Mouse (Mus musculus): ENCODE data around the gene Necab2.

- TF ChIP-seq POLR2A (IDR thresholded peaks at IDR 0.05; ENCODE audit: borderline replicate concordance, low read depth, low read length): no peak
- no peak for TF ChIP-seq CTCF (IDR thresholded peaks at IDR 0.05; ENCODE audit: low read depth, low read length)
These were observed 16.3 kb upstream of the Necab2 start for GRCm38 (mm10) chr8:119430250-119430649.
